Mouse (Mus musculus) bone marrow, adult 2 months (tissue): Measurements from ENCODE around the gene Os9.

Experiments
- CTCF ChIP-seq: fragments of 200-500 bp; IDR thresholded peaks from 2 replicates; pipeline ENCODE4 v1.5.1; 2011; ENCODE audit warnings: low read length, control low read depth; ENCODE audit not compliant: control insufficient read depth, insufficient read depth
- POLR2A ChIP-seq: fragments of 200-500 bp; IDR thresholded peaks from 2 replicates; pipeline ENCODE4 v1.6.1; 2011; ENCODE audit warnings: low read depth, mild to moderate bottlenecking, control low read depth, low read length, borderline replicate concordance; ENCODE audit not compliant: control insufficient read depth

DNA sequence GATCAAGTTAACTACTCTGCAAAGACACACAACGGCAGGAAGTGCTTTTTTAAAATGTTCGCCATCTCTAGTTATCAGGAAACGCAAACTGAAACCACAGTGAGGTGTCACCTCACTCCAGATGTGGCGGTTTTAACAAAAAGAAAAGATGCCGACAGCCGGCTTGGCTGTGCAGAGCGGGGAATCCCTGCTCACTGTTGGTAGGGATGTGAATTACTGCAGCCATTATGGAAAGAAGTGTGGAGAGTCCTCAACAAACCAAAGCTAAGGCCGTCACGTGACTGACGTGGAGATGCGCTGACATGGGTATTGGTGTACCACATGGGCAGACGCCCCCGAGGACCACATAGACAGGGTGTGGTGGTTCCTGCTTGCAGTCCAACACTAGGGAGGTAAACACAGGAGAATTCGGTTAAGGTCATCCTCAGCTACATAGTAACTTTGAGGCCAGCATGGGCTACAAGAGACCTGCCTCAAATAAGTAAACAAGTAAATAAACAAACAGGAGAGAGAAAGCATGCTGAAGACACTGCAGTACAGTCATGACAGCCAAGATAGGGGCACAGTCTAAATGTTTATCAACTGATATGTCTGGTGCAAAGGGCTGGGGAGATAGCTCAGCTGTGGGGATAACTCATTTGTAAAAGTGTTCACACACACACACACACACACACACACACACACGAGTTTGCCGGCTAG, 13.2 kb downstream of the Os9 start:
- TF ChIP-seq CTCF (no peak), POLR2A (no peak)
